Mouse (Mus musculus): ENCODE results near the gene Hemgn.

Hemgn gene

GRCm38 (mm10) chr4:46359539-46360253, 53.6 kb downstream of the Hemgn start:
- in situ Hi-C loops (cut with MboI, MseI) = no loop called here

GRCm38 (mm10) chr4:46356351-46357133, 56.8 kb downstream of the Hemgn start:
- in situ Hi-C loops (cut with MboI, MseI) = no loop called here

- in situ Hi-C loops (cut with MboI, MseI) = no loop called here
Measured at GRCm38 (mm10) chr4:46353045-46353444, 60.3 kb downstream of the Hemgn start.

- in situ Hi-C loops (cut with MboI, MseI) = no loop called here
Measured at GRCm38 (mm10) chr4:46349530-46349929, 63.8 kb downstream of the Hemgn start.

- in situ Hi-C loops (cut with MboI, MseI) = no loop called here
Measured at GRCm38 (mm10) chr4:46348897-46349296, 64.4 kb downstream of the Hemgn start.

GRCm38 (mm10) chr4:46347580-46348515, 65.5 kb downstream of the Hemgn start:
- in situ Hi-C loops (cut with MboI, MseI) = no loop called here

- in situ Hi-C loops (cut with MboI, MseI) = no loop called here
Measured at GRCm38 (mm10) chr4:46347141-46347540, 66.2 kb downstream of the Hemgn start.

- in situ Hi-C loops (cut with MboI, MseI) = no loop called here
Measured at GRCm38 (mm10) chr4:46346221-46346620, 67.1 kb downstream of the Hemgn start.

- in situ Hi-C loops (cut with MboI, MseI) = no loop called here
Measured at GRCm38 (mm10) chr4:46345773-46346100, 67.6 kb downstream of the Hemgn start.

- in situ Hi-C loops (cut with MboI, MseI) = no loop called here
Measured at GRCm38 (mm10) chr4:46345056-46345772, 68.1 kb downstream of the Hemgn start.

GRCm38 (mm10) chr4:46344288-46344687, 69.0 kb downstream of the Hemgn start:
- in situ Hi-C loops (cut with MboI, MseI) = no loop called here

Measured in T-helper 2 cell (primary cell).